Mouse (Mus musculus) intestine, embryonic 14.5 days (tissue): ENCODE results near the gene Arid5b. TPM values are rescaled to one million over a fixed set of nuclear protein-coding genes. Genes with fewer than 3 reads are reported as not detected.

Source experiments
- ATAC-seq: fragments of 200-750 bp; cut with Nextera tagmentation; replicated peaks from 2 replicates; pipeline ENCODE4 v1.8.0; 2017; ENCODE audit warnings: low read depth, moderate number of reproducible peaks, moderate TSS enrichment, moderate library complexity; ENCODE audit not compliant: low FRiP score, low TSS enrichment
- DNase-seq: peaks from one replicate; pipeline ENCODE4 v3.0.0-alpha.2; 2018; ENCODE audit warnings: low spot score
- H3K27ac ChIP-seq: fragments of 300-500 bp; sonication (generic); 2 replicates; pipeline ENCODE4 v1.5.1; 2014; ENCODE audit warnings: low read depth, mild to moderate bottlenecking, control low read depth
- H3K27me3 ChIP-seq: fragments of 300-500 bp; sonication (generic); replicated peaks from 2 replicates; pipeline ENCODE4 v1.6.1; 2014; ENCODE audit warnings: low read length, control low read depth; ENCODE audit not compliant: control insufficient read depth, insufficient read depth
- H3K36me3 ChIP-seq: fragments of 300-500 bp; sonication (generic); 2 replicates; pipeline ENCODE4 v1.6.1; 2014; ENCODE audit warnings: low read length, control low read depth; ENCODE audit not compliant: control insufficient read depth, insufficient read depth
- H3K4me1 ChIP-seq: fragments of 300-500 bp; sonication (generic); replicated peaks from 2 replicates; pipeline ENCODE4 v1.6.1; 2014; ENCODE audit warnings: low read length, control low read depth, mixed read lengths; ENCODE audit not compliant: control insufficient read depth, insufficient read depth
- H3K4me2 ChIP-seq: fragments of 300-500 bp; sonication (generic); 2 replicates; pipeline ENCODE4 v1.6.1; 2014; ENCODE audit warnings: low read length
- H3K4me3 ChIP-seq: fragments of 300-500 bp; sonication (generic); 2 replicates; pipeline ENCODE4 v1.5.1; 2014; ENCODE audit warnings: low read depth, low read length, control low read depth, mixed read lengths
- H3K9ac ChIP-seq: fragments of 300-500 bp; sonication (generic); 2 replicates; pipeline ENCODE4 v1.6.1; 2014; ENCODE audit warnings: mild to moderate bottlenecking, low read length
- H3K9me3 ChIP-seq: fragments of 300-500 bp; sonication (generic); 2 replicates; pipeline ENCODE4 v1.6.1; 2016; ENCODE audit warnings: low read length, control low read depth; ENCODE audit not compliant: control insufficient read depth
- WGBS: fragments of 180-500 bp; shearing (Covaris S2); extraction: QIAGEN DNeasy Blood & Tissue Kit; methylation state at CpG from one replicate; pipeline ENCODE4 v1.1.7; 2014; 5-methylcytosine and 5-hydroxymethylcytosine counted together
- polyA plus RNA-seq: library from polyadenylated mRNA; unstranded; fragments of >200 nt; fragmentation: Nextera tagmentation; extraction: Ambion mirVana; gene quantifications from 2 replicates; pipeline ENCODE4 v1.2.1, GENCODE M21; 2014

Arid5b gene
- polyA plus RNA-seq, 1 experiment from 2014 or later: 34.0 TPM

DNA sequence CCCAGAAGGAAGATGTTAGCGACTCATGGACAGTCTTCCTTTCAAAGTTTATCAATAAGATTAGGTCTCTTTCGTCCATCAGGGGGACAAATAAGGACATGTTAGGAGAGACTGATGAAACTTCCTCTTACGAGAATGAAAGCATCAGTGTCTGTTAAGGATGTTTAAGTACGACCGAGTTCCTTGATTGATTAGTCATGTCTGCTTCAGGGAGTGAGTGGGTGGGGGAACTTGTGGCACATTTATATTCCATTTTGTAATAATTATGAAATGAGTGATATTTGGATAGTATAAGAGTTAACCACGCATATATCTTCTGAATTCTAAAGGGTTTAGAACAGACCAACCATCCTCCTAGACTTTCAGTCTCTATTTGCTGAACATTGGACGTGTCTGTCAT, 22.5 kb upstream of the Arid5b start:
- no peaks in the 10 kb centered on the region for H3K9me3 ChIP-seq
- DNase-seq (no peak), ATAC-seq (no peak)
- H3K4me2 ChIP-seq: no peak overlapping the region
- no peak overlapping the region for H3K27ac ChIP-seq
- no peak overlapping the region for H3K9ac ChIP-seq
- H3K27me3 ChIP-seq: no peaks in the 10 kb centered on the region
- WGBS: 73% methylated on average over 7 of the region's 7 CpGs
- no peaks in the 10 kb centered on the region for H3K4me1 ChIP-seq
- H3K36me3 ChIP-seq: no peaks in the 10 kb centered on the region
- no peak overlapping the region for H3K4me3 ChIP-seq

DNA sequence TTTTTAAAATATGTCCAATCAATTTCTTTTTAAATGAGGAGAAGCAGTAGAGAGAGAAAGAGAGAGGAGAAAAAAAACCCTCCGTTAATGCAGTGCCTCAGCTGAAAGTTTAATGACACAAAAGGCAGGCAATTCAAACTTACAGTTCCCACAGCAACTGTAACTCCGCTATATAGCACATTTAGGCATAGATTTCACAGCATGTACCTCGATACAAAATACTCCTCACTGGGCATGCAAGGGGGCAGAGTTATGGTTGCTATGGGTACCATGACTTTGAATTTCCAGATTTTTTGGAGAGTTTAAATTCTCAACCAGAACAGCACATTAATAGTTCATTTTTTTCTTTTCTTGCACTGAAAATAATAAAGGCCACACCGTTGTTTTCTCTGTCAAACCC, 10.9 kb upstream of the Arid5b start:
- ATAC-seq: no peak
- WGBS: 77% methylated on average over 4 of the region's 4 CpGs
- Histone ChIP-seq H3K4me3 (no peak overlapping the region), H3K9me3 (peaks cover 10% of the 10 kb centered on the region; the same call in 1 of the 2 replicates), H3K36me3 (no peaks in the 10 kb centered on the region), H3K4me2 (no peak overlapping the region), H3K9ac (no peak overlapping the region), H3K27ac (no peak overlapping the region), H3K27me3 (no peaks in the 10 kb centered on the region), H3K4me1 (no peaks in the 10 kb centered on the region)
- no peak for DNase-seq

DNA sequence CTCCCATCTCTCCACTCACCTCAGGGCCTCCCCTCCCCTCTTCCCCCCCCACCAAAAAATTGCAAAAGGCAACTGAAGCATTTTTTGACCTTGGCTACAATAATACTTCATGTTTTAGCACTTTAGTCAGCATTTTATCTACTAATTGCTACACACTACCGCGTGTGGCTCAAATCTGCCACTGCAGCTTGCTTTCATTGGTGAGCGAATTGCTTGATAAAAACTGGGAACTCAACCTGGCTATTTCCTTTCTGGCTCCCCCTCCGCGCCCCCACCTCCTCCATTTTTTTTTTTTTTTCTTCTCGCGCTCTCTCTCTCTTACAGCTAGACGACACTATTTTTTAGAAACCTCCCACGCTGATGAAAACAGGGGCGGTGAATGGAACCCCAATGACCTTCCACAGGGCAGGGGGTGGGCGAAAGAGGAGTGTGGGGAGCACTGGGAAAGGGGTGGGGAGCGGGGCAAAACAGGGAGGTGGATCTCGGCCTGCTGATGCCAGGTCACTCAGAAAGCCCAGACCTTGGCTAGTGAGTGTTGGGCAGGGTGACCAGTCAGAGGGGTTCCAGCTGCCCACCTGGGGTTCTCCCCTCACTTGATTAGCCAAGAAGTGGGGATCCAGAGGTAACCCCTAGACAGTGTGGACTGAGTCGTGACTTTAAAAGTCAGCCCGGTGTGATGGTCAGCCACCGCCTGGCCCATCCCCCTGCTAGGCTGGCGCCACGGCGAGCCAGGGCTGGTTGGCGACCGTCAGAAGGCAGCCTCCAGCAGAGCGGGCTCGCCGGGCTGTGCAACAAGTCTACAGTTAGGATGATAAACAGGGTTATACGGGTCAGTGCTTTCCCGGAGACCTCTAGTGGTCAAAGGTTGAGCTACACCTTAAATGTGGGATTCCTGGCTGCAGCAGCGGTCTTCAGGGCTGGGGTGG, 4.2 kb upstream of the Arid5b start:
- H3K4me1 ChIP-seq: peaks cover 17% of the 10 kb centered on the region
- DNase-seq (peak; percentile 86), ATAC-seq (peak; percentile 82)
- H3K27me3 ChIP-seq: no peaks in the 10 kb centered on the region
- whole genome bisulfite sequencing: 2% methylated on average over 27 of the region's 27 CpGs
- H3K27ac ChIP-seq: peak overlapping the region; percentile 57
- peak overlapping the region; percentile 43 for H3K4me3 ChIP-seq
- peak overlapping the region; percentile 54 for H3K9ac ChIP-seq
- H3K36me3 ChIP-seq: no peaks in the 10 kb centered on the region
- H3K9me3 ChIP-seq: no peaks in the 10 kb centered on the region
- peak overlapping the region; percentile 93 for H3K4me2 ChIP-seq

DNA sequence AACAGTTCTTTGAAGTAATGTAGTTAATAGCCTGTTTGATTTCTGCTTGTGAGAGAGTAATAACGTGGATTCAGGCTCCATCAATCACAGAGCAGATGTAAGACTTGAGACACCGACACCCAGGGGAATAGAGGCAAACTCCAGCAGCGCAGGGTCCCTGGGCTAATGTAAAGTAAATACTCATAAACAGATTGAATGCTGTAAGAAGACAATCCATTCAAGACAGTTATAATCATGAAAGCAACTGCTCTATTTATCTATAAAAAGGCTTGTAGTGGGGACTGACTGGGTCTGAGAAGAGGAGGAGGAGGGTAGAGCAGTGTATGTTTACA, 3.2 kb upstream of the Arid5b start:
- Histone ChIP-seq H3K36me3 (no peaks in the 10 kb centered on the region), H3K27me3 (no peaks in the 10 kb centered on the region), H3K4me3 (no peak overlapping the region), H3K27ac (peak overlapping the region; percentile 57; the same call in 1 of the 2 replicates), H3K4me1 (peaks cover 17% of the 10 kb centered on the region), H3K9me3 (no peaks in the 10 kb centered on the region), H3K4me2 (peak overlapping the region; percentile 93; the same call in 1 of the 2 replicates), H3K9ac (no peak overlapping the region)
- WGBS: 17% methylated on average over 3 of the region's 3 CpGs
- DNase-seq (no peak), ATAC-seq (no peak)

DNA sequence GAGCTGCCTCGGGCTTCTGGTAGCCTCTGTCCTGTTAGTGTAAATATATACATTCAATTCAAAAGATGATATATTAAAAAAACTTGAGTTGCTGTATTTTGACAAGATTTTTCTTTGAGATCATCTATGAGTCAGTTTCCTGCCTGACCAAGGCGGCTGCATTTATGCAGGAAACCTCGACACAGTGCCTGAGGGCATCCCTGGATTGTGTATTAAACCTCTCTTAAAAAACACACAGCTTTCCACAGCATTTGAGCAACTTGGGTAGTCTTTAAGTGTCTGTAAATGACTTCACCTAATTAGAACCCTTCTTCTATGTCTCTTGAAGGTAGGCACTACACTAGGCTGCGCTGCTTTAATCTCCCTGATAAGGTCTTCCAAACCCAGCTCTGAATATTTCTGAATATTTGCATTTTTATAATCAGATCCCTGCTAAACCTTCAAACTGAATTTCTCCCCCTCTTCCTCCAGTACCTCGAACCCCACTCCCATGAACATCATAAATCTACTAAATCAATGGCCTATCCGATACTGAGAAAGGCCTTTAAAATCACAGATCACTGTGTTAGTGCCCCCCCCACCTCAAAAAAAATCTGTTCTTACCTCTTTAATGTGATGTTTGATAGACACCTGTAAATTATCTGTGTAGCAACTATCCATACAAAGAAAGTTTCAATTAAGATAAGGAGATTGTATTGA, 2.7 kb upstream of the Arid5b start:
- no peak overlapping the region for H3K27ac ChIP-seq
- no peak overlapping the region for H3K9ac ChIP-seq
- no peak overlapping the region for H3K4me3 ChIP-seq
- no peak overlapping the region for H3K4me2 ChIP-seq
- ATAC-seq (no peak), DNase-seq (no peak)
- peaks cover 17% of the 10 kb centered on the region for H3K4me1 ChIP-seq
- no peaks in the 10 kb centered on the region for H3K27me3 ChIP-seq
- no peaks in the 10 kb centered on the region for H3K36me3 ChIP-seq
- 45% methylated on average over 6 of the region's 6 CpGs for WGBS
- H3K9me3 ChIP-seq: no peaks in the 10 kb centered on the region

DNA sequence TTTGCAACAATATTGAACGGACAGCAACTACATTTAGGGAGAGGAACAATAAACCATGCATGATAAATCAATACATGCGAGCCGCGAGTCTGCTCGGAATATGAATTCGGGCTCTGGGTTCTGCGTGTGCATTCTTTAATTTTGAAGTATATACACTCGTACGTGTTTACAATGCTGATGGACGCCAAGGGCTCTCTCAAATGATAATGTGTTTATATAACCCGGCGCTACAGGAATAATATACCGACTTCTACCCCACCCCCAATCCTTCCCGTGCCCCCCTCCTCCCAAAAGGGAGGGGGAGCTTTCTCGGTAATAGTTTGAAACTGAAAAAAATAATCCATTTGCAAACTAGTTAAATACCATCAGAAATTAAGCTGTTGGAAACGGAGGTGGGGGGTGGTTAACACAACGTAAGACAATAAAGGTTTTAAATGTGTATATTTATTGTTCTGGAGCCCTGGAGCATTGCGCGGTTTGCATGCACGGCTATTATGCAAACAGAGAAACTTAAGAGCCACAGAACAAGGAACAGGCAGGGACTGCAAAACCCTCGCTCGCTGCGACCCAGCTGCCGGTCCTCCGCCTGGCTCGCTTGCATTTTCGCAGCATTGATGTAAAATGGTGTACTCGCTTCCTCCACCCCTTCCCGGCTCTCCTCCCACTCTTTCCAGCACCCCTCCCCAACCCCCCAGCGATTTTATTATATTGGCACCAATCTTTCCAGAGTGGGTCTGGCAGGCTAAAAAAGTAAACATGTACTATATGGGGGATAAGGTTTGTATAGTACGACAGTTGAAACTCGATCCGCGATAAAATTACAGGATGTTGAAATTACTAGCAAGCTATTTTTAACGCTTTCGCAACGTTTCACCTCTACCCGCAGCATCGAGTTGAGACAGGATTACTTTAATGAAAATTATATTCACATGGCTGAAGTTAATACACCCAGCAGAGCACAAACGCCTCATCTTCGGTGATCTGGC, 1.3 kb upstream of the Arid5b start:
- Histone ChIP-seq H3K4me2 (peak overlapping the region; percentile 94), H3K36me3 (no peaks in the 10 kb centered on the region), H3K27ac (peak overlapping the region; percentile 79), H3K4me1 (peaks cover 27% of the 10 kb centered on the region), H3K9me3 (no peaks in the 10 kb centered on the region), H3K27me3 (no peaks in the 10 kb centered on the region), H3K9ac (peak overlapping the region; percentile 68), H3K4me3 (peak overlapping the region; percentile 80)
- ATAC-seq: no peak
- DNase-seq: peak; percentile 85
- under 1% methylated on average over 41 of the region's 41 CpGs for WGBS

DNA sequence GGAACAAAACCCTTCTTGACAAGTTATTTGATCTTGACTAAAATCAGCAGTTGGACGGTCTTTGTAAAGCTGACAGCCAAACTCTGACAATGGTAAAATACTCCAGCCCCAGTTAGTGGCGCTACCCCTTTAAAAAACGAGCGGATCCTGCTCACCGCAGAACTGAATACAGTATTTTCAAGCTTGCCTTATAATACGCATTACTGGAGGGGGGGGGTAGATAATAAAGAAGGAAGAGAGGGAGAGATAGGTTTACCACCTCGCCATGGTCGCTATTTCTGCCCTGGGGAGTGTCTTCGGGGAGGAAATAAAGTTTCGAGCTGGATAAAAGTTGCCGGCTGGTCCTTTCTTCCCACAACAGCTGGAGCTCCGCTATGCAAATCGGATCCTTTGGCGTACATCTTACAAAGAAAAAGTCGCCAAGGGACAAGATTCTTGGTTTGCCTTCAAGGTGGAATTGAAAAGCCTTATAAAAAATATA, 829 bp downstream of the Arid5b start:
- Histone ChIP-seq H3K4me3 (peak overlapping the region; percentile 80), H3K9me3 (no peaks in the 10 kb centered on the region), H3K36me3 (peaks cover 16% of the 10 kb centered on the region), H3K27me3 (no peaks in the 10 kb centered on the region), H3K4me2 (peak overlapping the region; percentile 94), H3K9ac (peak overlapping the region; percentile 68), H3K27ac (peak overlapping the region; percentile 87), H3K4me1 (peaks cover 27% of the 10 kb centered on the region)
- ATAC-seq (no peak), DNase-seq (peak; percentile 78)
- 0% methylated on average over 15 of the region's 15 CpGs for WGBS

DNA sequence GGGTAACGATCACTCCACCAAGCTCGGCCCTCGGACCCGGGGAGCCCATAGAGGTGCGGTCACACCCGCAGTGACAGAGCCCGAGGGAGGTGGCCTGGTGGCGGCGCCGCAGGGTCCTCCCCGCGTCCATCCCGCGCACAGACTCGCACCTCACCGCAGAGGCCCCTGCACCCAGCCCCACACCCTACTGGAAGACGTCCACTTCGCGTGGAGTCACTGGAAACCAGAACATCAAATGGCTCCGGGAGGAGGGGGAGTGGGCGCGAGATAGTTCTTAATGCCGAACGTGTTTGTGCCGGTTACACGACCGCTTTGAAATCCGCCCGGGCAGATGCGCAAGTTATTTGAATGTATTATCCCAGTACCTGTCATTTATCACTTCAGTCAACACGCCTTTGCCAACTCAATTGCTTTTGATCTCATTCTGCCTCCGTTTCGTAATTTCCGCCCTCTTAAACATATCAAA, 1.5 kb downstream of the Arid5b start:
- Histone ChIP-seq H3K4me2 (peak overlapping the region; percentile 94), H3K9me3 (no peaks in the 10 kb centered on the region), H3K27ac (peak overlapping the region; percentile 87), H3K36me3 (peaks cover 17% of the 10 kb centered on the region), H3K4me3 (peak overlapping the region; percentile 80), H3K4me1 (peaks cover 20% of the 10 kb centered on the region), H3K9ac (peak overlapping the region; percentile 68), H3K27me3 (no peaks in the 10 kb centered on the region)
- WGBS: under 1% methylated on average over 34 of the region's 34 CpGs
- ATAC-seq (peak; percentile 64), DNase-seq (peak; percentile 82)
